Mouse (Mus musculus) spleen, adult 2 months (tissue): Measurements from ENCODE around the gene Arih1.

Experiments
- CTCF ChIP-seq: fragments of 200-500 bp; IDR thresholded peaks from 2 replicates; pipeline ENCODE4 v1.5.1; 2011; ENCODE audit warnings: mild to moderate bottlenecking, inconsistent platforms; ENCODE audit not compliant: insufficient read depth, insufficient read length, insufficient replicate concordance; ENCODE audit errors: extremely low read depth
- POLR2A ChIP-seq: fragments of 200-500 bp; IDR thresholded peaks from 2 replicates; pipeline ENCODE4 v1.6.1; 2011; ENCODE audit warnings: low read depth, low read length, inconsistent platforms

GRCm38 (mm10) chr9:59515069-59515468, 28.7 kb upstream of the Arih1 start:
- TF ChIP-seq CTCF (no peak), POLR2A (no peak)
